Mouse (Mus musculus) heart, adult 2 months (tissue): ENCODE data around the gene B3gnt2.

ENCODE experiments used
- CTCF ChIP-seq: fragments of 200-600 bp; IDR thresholded peaks from 2 replicates; pipeline ENCODE4 v1.8.1; 2022; ENCODE audit warnings: antibody characterized with exemption, mild to moderate bottlenecking, moderate library complexity
- EP300 ChIP-seq: fragments of 200-500 bp; IDR thresholded peaks from 2 replicates; pipeline ENCODE4 v1.6.1; 2011; ENCODE audit warnings: low read depth, low read length, control low read depth; ENCODE audit not compliant: insufficient read depth
- POLR2A ChIP-seq: fragments of 200-500 bp; IDR thresholded peaks from 2 replicates; pipeline ENCODE4 v1.6.1; 2011; ENCODE audit warnings: mild to moderate bottlenecking, low read depth, low read length, control low read depth; ENCODE audit not compliant: insufficient read depth

- 0 out of 2 replicates have a peak, but pooled peaks have one; percentile 8 for TF ChIP-seq CTCF
- TF ChIP-seq POLR2A, result no peak
- no peak for TF ChIP-seq EP300
Observed at GRCm38 (mm10) chr11:22825548-22825947, 35.2 kb downstream of the B3gnt2 start.
